Mouse (Mus musculus) induced T-regulatory cell, adult 2 months (primary cell): ENCODE measurements around the gene Pi16.
A peak's percentile ranks its signal among the peaks of the same experiment; 100 is the strongest.
"Not testable (repeated sequence)": the region's sequence is repeated elsewhere in the genome, so short reads cannot be mapped to it uniquely, and the experiment has no call there.

ENCODE experiments used
- DNase-seq: peaks from one replicate; pipeline ENCODE4 v3.0.0-alpha.2; 2012; ENCODE audit warnings: low read depth

Pi16 gene

DNA sequence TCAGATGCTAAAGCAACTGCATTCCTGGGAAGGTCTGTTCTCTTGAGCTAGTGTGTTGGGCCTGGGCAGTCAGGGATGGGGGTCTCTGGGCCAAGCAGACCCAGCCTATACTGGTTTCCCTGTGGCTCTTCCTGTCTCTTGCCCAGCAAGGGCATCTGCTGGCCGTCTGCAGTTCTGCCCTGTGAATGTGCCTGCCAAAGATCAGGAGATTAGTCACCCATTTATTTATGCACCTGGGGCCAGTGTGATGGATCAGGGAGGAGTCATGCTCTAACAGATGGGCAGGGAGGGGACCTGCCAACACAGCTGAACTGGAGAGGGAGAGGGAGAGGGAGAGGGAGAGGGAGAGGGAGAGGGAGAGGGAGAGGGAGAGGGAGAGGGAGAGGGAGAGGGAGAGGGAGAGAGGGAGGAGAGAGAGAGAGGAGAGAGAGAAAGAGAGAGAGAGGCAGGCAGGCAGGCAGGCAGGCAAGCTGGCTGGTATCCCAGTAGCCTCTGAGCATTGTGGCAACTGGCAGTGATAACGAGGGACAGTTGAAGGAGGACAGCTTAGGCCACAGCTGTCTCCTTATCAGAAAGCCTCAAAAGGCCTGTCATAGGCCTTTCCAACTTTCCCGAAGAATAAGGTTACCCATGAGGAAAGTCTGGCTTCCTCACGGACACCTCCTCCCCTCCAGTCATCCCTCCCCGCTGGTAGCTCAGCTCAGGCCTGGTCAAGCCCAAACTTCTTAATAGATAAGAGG lies 13.4 kb downstream of the Pi16 start:
- no peak for DNase-seq

DNA sequence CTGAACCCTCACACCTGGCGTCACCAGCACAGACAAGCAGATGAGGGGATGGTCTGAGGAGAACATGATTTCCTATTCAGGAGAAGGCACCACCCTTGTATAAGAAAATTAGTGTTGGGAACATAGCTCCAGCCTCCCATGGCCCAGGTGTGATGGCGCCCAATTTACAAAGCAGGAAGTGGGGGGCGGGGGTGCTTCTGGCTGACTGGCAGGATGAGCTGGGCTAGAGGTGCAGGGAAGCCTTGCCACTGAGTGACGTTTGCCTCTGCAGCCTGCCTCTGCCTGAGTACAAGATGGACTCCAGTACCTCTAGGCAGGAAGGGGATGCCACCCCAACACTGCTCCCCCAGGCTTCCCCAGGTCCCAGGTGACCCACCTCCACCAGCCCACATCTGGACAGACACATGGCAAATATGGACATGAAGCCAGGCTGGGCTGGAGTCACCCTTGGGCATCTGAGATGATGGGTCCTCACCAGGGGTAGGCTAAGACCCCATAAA lies 14.8 kb downstream of the Pi16 start:
- no peak for DNase-seq

DNA sequence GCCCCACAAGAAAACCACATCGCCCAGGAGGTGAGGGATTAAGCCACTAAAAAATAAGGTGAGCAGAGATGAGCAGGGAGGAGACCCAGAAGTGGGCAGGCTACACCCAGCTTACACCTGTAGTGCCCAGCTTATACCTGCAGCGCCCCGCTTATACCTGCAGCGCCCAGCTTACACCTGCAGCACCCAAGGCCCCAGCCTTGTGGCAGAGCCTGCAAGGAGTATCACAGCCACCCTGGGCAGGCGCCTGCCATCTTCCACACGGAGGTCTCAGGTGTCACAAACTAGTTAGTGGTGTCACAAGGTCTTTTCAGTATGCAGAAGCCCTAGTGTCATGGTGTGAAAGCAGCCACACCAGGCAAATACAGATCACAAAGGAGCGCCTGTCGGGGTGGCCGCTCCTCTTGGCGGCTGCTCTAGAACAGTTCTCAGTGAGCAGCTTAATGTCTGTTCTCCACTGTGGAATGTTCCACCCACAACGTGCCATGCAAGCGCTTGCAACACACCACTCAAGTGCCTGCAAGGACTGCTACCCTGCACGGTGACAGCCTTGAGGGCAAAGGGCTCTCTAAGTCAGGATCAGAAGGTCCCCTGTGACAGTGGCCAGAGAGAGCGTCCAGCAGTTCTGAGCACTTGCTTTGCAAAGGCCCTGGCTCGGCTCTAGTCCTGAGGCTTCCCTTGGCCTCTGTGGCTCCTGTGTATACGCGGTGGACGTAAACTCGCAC lies 18.9 kb downstream of the Pi16 start:
- DNase-seq: no peak

DNA sequence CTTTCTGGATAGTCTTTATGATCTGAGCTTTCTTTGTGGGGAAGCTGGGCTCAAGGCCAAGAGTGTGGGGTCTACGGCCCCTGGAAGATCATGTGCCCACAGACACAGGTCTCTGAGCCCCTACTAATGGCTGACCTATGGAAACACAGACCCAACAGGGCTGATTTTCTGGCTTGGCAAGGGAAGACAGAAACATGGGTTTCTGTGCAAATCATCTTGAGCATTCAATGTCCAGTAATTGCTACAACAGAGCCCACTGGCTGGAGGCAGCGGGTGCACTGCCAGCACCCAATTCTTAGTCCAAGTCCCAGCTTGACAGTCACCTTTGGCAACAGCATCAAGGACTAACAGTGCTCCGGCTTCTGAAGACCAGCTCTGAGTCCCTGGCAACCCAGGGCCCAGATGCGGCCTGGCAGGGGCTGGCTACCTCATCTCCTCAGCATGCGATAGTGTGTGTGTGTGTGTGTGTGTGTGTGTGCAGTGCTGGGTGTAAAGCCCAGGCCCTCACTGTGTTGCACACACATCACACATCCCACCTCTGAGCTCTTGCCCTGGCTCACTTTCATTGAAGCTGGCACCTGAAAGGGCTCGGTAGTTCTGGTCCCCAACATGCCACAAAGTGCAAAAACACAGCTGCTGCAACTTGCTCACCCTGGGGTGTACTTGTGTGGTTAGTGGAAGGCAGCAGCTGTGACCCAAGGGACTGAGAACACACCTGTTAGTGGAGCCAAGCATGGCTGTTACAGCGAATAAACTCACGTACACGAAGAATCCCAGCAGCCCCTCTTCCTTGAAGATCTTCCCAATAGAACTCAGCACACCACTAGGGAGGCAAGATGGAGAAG lies 20.7 kb downstream of the Pi16 start:
- no peak for DNase-seq

DNA sequence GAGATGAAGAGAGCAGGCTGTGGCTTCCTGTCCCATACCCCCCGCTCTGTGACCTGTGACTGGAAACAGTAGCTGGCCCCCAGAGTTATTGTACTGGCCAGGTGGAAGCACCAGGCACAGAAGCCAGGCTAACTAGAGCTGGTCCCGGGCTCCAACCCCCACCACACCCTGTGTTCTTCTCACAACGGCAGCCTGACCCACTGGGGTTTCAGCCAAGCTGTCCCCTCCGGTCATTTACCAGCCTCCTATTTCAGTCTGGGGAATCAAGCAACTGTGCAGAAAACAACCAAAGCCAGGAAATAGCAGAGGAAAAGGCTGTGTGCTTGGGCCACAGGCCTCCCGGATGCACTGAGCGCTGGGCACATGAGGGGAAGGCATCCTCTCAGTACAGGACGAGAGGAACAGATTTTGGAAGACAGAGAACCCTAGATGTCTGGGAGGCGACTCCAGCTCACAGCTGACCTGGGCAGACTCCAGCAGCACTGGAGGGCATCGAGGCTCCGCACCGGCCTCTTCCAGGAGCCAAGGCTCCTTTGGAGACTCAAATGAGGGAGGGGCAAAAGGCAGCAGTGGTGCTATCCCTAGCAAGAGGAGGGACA lies 21.8 kb downstream of the Pi16 start:
- no peak for DNase-seq

DNA sequence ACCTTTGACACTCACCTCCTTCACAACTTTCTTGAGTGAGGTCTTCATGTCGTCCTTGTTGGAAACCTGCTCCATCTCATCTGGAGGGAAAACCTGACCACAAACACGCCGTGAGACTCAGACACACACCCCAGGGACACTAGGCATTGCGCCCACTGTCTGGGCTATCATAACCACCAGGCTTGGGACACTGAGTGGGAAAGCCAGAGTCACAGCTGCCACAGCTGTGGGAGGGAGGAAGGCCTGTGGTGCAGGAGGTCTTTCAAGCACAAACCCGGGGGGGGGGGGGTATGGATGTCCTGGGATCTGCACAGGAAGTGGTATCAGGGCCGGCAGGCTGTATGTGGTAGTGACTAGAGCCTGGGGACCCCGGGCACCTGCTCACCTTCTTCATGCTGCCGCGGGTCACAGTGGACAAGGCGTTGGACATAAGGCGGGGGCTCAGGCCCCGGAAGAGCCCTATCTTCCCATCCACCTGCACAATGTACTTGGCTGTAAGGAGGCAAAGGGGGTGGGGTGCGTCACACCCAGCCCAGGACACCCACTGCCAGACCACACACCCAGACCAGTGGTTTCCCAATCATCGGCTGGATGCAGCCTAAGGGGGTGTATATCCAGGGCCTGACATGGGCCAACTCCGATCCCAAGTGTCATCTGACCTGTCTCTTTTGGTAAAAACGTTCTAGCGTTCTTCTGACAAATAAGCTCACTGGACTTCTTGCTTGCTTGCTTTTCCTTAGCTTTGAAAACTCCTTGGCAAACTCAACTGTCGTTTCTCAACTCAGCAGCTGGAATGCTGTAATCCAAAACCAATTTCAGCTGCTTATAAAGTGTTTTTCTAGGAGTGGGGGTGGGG lies 23.2 kb downstream of the Pi16 start:
- no peak for DNase-seq

DNA sequence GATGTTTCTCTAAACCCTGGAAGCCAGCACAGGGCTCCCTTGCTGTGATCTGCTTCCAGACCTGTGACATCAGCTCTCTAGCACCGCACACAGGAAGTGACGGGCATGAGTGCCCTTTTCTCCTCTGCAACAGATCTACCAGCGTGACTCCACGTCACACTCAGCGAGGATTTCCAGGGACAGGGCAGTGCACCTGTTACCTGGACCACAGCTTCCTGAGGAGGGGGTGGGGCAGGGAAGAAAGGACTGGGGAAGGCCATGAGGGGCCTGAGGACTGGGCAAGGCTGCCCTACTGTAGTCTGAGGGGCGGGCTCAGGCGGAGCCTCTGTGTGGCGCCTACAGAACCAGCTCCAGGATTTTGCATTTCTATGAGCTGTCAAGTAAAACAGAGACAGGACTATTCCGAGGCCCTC lies 24.1 kb downstream of the Pi16 start:
- peak; percentile 79 for DNase-seq

DNA sequence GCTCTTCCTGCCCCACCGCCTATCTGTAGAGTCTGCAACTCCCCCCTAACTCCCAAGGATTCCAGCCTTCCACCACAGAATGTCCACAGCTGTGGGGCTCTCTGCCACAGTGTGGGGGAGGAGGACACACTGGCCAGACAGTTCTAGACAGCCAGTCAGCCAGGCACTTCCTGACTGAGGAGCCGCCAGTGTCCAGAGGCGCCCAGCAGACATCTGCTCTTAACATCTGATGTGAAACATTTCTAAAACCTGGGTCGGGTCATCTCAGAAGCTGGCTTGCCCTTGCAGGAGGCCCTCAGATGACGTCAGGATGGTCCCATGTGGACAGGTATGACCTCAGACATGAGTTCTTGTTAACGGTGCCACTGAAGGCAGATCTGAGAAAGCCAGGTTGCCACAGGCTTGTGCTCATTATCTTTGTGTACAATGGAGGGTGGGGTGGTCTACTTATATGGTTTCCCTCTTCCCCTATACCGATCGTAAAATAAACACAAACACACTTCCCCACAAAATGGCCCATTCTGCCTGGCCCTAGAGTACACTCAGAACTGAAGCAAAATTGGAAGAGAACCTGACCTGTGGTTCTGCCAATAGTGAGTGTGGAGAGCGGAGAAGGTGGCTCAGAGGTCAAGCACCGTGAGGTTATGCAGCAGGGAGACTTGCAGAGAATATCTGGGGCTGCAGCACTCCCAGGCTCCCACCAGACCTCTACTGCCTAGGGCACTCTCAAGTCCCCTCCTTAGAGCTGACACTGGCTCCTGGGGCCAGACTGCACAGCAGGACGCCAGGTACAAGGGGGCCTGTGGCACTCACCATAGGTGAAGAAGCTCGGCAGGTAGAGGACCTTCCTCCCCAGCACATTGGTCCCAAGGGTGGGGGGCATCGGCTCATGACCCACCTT lies 24.8 kb downstream of the Pi16 start:
- peak; percentile 27 for DNase-seq

DNA sequence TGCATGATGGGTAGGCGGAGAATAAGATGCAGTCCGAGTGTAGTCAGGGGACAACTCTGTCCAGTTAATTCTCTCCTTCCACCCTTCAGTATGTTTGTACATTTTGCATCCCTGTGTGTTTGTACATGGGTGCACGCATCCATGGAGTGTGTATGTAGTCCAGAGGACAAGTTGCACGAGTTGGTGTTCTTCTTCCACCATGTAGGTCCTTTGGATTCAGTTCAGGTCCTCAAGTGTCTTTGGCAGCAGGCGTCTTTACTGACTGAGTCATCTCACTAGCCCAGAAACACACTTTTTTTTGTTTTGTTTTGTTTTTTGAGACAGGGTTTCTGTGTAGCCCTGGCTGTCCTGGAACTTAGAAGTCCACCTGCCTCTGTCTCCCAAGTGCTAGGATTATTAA lies 25.8 kb downstream of the Pi16 start:
- no peak for DNase-seq

DNA sequence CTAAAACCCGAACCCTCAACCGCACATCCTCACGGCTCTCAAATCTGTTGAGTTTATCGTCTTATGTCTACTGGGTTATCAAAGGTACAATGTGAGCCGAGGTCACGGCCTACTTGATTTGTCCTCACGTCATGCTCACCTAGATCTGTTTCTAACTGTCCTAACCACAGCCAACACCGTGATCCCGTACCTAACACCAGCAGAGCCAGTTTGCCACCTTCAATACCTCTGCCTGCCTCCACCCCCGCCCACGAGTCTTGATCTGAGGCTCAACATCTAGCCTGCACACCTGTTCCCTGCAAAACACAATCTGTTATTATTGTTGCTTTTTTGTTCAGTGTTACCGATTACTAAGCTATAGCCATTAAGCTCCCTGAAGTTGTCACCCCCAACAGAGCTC lies 27.8 kb downstream of the Pi16 start:
- peak; percentile 44 for DNase-seq

DNA sequence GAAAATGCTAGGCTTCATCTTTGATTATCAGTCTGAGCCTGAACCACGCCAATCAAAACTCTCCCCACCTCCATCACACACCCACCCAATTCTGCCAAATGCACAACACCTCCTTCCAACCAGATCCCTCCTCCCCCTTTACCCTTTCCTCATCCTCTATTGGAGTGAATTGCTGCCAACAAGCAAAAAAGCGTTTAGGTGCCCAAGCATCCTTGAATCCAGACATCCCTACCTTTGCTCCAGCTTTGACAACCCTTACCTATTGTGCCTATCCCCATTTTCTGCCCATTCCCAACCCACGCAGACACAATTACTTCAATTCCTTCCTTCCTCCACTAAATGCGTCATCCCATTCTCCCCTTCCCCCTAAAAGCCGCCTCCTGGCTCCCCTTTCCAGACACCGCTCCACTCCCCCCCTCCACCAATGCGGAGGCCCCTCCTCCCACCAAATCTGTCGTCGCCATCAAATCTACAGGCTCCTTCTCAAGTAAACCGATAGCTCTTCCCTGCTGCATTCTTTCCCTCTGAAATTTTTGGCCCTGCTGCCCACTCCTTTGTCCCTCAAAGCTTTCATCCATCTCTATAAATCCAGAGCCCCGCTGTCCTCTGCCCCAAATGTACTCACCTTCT lies 29.1 kb downstream of the Pi16 start:
- DNase-seq: peak; percentile 45

DNA sequence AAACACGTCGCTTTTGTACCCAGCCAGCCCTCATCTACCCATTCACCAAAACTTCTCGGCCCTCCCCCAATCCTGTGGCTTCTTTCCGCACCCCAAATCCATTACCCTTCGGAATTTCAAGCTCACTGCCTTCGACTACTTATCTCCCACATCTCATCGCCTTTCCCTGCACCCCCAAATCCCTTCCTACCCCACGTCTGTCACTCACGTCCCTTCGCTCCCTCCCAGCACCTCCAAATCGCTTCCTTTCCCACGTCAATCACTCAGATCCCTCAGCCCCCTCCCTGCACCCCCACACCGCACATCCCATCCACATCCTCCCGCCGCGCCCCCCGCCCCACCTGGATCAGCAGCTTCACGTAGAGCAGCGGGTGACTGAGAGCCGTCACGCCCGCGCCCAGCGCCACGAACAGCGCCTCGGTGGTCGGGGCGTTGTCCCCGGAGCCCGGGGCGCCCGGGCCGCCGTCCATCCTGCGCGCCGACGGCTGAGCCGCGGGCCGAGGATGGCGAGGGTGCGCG lies 29.7 kb downstream of the Pi16 start:
- DNase-seq: peak; percentile 66

DNA sequence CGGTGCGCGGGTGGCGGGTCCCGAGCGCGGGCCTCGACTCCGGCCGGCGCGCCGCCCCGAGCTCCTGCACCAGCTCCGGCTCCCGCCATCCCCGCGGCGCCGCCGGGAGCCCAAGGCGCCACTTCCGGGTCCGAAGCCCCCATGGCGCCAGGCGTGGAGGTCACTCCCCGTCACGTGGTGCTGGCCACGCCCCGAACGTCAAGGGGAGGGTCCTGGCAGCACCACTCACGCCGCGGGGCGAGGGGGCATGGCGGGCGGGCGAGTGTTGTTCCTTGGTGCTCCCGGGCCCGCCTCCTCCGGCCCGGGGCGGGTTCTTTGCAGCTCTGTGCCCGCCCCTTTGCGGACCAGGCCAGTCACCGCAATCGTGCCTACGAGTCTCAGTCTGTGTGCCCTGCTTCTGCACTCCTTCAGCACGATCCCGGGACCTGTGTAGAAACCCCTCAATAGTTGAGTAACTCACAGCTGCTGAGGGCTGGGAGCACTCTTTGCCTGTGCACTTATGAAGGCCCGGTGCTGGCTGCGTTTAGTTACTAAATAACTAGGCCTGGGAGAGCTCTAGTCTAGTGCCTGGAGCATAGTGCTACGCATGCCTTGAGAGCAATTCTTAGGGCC lies 30.3 kb downstream of the Pi16 start, which contains the start of gene Mtch1:
Mtch1 (minus strand) TSS at position 290 of the 612 bp plus-strand sequence.
- peak; percentile 98 for DNase-seq

DNA sequence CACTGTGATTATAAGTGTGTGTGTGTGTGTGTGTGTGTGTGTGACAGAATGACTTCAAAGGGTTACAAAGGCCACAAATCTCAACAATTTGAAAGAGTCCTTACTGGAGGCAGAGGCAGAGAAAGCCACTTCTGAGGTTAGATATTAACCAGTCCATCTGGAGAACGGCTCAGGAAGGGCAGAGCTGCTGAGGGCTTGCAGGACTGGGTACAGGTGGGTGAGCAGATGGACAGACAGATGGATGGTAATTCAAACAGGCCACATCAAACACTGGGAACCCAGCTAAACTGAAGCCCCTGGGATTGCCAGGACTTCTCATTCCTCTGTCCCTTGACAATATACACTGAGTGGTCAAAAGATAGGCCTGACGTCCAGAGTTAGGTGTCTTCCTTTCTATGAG lies 31.5 kb downstream of the Pi16 start:
- DNase-seq: no peak

DNA sequence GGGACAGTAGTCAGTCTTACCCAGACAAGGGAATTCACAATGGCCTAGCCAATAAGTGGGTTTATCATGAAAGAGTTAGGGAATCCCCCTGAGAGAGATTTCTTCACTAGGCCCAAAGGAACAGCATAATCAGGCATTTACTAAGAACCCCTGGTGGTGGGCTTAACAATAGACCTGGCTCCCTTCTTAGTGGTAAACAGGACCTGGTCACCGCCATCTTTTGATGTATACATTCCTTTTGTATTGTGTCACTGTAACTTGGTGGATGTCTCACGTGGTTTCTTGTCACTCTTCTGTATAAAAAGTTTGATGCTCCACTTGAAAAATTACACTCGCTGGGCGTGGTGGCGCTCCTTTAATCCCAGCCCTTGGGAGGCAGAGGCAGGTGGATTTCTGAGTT lies 33.6 kb downstream of the Pi16 start:
- DNase-seq: not testable (repeated sequence)

DNA sequence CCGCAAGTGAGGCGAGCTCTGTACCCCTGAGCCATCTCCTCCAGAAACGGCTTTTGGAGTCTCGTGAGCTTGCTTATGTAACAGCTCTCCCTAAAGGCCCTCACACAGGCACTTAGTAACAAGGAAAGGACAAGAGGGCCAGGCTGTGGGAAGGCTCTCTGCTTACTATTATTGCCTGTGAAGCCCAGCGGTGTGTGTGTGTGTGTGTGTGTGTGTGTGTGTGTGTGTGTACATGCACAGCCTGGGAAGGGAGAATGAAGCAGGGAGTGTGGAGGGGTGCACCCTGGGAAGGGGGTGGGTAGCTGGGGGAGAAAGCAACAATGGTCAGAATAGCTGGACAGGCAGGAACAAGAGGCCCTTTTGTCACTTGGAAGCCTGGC lies 38.0 kb downstream of the Pi16 start:
- no peak for DNase-seq

DNA sequence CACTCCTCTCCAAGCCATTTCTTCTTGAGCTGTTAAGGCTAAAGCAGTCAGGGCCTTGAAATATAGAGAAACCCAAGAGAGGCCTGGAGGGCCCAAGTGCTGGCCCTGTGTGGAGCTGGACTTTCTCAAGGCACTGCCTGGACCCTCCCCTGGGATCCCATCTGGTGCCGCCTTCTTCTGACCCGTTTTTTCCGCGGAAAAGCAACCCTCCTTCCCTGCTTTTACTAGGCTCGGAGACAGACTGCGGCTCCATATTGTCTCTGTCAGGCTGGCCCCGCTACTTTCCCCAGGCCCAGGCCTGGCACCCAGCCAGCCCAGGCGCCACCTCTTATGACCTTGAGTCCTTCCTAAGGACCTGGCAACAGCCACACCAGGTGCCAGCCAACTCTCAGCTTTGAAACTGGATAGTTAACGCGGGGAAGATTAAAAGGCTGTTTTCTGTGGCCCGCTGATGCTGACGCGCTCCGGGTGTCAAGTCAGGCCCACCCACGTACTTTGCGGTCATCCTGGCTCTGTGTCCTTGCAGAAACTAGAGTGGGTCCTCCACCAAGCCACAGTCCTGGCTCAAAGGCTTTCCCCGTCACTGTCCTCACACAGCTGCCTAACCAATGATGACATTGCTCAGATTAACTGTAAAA lies 38.5 kb downstream of the Pi16 start:
- DNase-seq: no peak

DNA sequence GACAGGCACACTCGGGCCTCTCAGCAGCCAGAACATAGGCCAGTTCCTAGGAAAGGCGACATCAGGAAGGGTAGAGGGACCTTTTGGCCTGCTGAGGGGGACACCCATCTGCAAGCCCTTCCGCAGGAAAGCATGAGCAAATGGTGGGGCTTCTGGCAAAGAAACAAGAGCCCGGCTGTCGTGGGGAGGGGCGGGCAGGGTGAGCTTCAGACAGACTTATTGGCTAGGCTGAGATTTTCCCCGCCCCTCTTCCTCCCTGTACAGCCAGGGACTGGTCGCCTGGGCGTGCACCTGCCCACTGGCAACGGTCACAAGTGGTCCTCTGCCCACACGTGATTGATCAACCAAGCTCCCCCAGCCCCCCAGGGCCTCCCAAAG lies 39.0 kb downstream of the Pi16 start:
- DNase-seq: peak; percentile 36
